Mouse (Mus musculus) induced T-regulatory cell, adult 2 months (primary cell): ENCODE measurements around the gene Pde4a.

ENCODE experiments used
- DNase-seq: peaks from one replicate; pipeline ENCODE4 v3.0.0-alpha.2; 2012; ENCODE audit warnings: low read depth

Gene Pde4a

GRCm38 (mm10) chr9:21165041-21165951 is at the start of gene Pde4a:
Pde4a (plus strand) TSS chr9:21165714.
- DNase-seq, result peak; percentile 89

GRCm38 (mm10) chr9:21117073-21117472 is 48.4 kb upstream of the Pde4a start:
- DNase-seq, result no peak

GRCm38 (mm10) chr9:21121483-21121882 is 44.0 kb upstream of the Pde4a start:
- no peak for DNase-seq

- DNase-seq, result no peak
Measured at GRCm38 (mm10) chr9:21124837-21125236, 40.7 kb upstream of the Pde4a start.

GRCm38 (mm10) chr9:21125502-21126258 is 39.8 kb upstream of the Pde4a start:
- no peak for DNase-seq

- no peak for DNase-seq
Measured at GRCm38 (mm10) chr9:21126259-21126627, 39.3 kb upstream of the Pde4a start.

- peak; percentile 97 for DNase-seq
Measured at GRCm38 (mm10) chr9:21131059-21131956, 34.2 kb upstream of the Pde4a start, which contains the start of gene Tyk2. Tyk2 (minus strand) TSS chr9:21131243.

- peak; percentile 72 for DNase-seq
Measured at GRCm38 (mm10) chr9:21132102-21132775, 33.3 kb upstream of the Pde4a start.

GRCm38 (mm10) chr9:21133064-21133707 is 32.3 kb upstream of the Pde4a start:
- peak; percentile 91 for DNase-seq

- DNase-seq, result peak; percentile 52
Measured at GRCm38 (mm10) chr9:21134595-21135328, 30.8 kb upstream of the Pde4a start.

GRCm38 (mm10) chr9:21135329-21135890 is 30.1 kb upstream of the Pde4a start:
- no peak for DNase-seq

GRCm38 (mm10) chr9:21135941-21136381 is 29.6 kb upstream of the Pde4a start:
- DNase-seq, result peak; percentile 90

GRCm38 (mm10) chr9:21136401-21136800 is 29.1 kb upstream of the Pde4a start:
- DNase-seq, result peak; percentile 89

GRCm38 (mm10) chr9:21137229-21137628 is 28.3 kb upstream of the Pde4a start:
- DNase-seq, result peak; percentile 95

- no peak for DNase-seq
Measured at GRCm38 (mm10) chr9:21138386-21138785, 27.1 kb upstream of the Pde4a start.

- no peak for DNase-seq
Measured at GRCm38 (mm10) chr9:21141922-21142321, 23.6 kb upstream of the Pde4a start.

- DNase-seq, result no peak
Measured at GRCm38 (mm10) chr9:21144361-21144760, 21.2 kb upstream of the Pde4a start.

GRCm38 (mm10) chr9:21145431-21145830 is 20.1 kb upstream of the Pde4a start:
- no peak for DNase-seq

- DNase-seq, result peak; percentile 88
Measured at GRCm38 (mm10) chr9:21146722-21147121, 18.8 kb upstream of the Pde4a start.

- DNase-seq, result peak; percentile 56
Measured at GRCm38 (mm10) chr9:21148427-21148826, 17.1 kb upstream of the Pde4a start.
